Mouse (Mus musculus): ENCODE results near the gene Cend1. TPM values are rescaled to one million over a fixed set of nuclear protein-coding genes. Genes with fewer than 3 reads are reported as not detected.

Gene Cend1
- polyA plus RNA-seq, 1 experiment from 2014 or later: 8.9 TPM

DNA sequence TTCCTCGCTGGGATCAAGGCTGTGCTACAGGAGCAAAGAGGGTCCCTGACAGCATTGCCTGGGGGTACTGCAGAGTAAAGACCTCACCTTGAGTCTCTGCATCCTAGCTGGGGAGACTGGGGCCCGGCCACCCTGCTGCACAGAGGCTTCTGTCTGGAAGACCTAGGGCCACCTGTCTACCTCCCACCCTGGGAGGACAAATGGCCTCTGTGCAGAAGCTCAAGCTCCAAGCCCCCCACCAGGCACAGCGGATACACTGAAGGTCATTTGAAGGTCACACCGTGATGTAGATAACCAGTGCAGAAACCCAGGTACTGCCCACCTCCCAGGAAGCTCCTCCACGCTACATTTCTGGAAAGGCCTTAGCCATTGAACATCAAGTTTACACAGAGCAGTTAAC, 590 bp downstream of the Cend1 start:
- Histone ChIP-seq H3K27me3 (ENCODE audit: low read depth, poor library complexity, severe bottlenecking) (peaks cover 15% of the 10 kb centered on the region; the same call in 1 of the 2 replicates), H3K36me3 (peaks cover 37% of the 10 kb centered on the region), H3K4me3 (peak overlapping the region; percentile 55), H3K4me1 (peaks cover 45% of the 10 kb centered on the region), H3K9me3 (replicated peaks) (no peaks in the 10 kb centered on the region), H3K27ac (replicated peaks) (peak overlapping the region; percentile 68; the same call in 1 of the 2 replicates)
- no peak for DNase-seq (ENCODE audit: low spot score)
- 55% methylated on average over 5 of the region's 5 CpGs for WGBS

DNA sequence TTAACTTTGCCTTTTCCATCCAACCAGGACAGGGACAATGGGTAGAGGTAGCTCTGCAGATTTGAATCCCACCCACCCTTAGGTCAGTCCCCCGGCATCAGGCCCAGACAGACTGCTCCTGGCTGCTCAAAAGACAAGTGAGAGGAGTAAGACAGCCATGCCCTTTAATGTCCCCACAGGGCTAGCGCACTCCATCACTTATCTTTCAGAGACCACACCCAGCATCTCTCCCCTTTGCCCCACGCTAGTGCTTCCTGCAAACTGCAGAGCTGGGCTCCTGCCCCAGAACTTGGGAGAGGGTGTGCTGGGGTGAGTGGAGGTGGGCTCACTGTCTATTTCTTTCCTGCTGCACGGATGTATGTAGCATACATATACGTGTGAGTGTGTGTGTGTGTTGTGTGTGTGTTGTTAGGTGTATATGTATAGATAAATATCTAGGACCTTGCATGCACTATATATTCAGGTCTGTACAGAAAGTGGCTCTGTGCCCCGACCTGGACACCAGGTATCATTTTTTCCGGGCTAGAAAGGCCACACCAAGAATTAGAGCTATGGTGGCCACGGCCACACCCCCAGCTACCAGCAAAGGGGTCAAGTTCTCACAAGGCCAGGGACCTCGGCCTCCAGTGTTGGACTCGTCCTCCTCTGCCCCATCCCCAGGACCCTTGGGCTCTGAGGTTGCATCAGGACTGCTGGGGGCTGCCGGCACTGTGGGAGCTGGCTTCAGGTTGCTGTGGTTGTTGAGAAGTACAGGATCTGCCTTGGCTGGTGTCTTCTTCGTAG, 2.2 kb downstream of the Cend1 start:
- Histone ChIP-seq H3K36me3 (peaks cover 22% of the 10 kb centered on the region), H3K4me1 (peaks cover 30% of the 10 kb centered on the region), H3K4me3 (no peak overlapping the region), H3K27me3 (ENCODE audit: low read depth, poor library complexity, severe bottlenecking) (peaks cover 15% of the 10 kb centered on the region; the same call in 1 of the 2 replicates), H3K27ac (replicated peaks) (no peak overlapping the region), H3K9me3 (replicated peaks) (no peaks in the 10 kb centered on the region)
- WGBS: 85% methylated on average over 12 of the region's 12 CpGs
- DNase-seq (ENCODE audit: low spot score): no peak

DNA sequence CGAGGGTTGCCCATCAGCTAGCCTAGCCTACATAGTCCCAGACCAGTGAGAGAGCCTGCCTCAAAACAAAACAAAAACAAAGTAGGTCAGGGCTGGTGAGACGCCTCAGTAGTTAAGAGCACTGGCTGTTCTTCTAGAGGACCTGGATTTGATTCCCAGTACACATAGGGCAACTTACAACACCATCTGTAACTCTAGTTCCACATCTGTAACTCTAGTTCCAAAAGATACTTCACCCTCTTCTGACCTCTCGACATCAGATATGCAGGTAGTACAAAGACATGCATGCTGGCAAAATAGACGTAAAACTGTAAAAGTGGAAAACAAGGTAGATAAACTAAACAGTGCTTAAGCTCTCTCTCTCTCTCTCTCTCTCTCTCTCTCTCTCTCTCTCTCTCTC, 5.5 kb downstream of the Cend1 start:
- WGBS: 74% methylated on average over 4 of the region's 4 CpGs
- Histone ChIP-seq H3K27ac (replicated peaks) (no peak overlapping the region), H3K4me1 (peaks cover 6% of the 10 kb centered on the region), H3K27me3 (ENCODE audit: low read depth, poor library complexity, severe bottlenecking) (peaks cover 15% of the 10 kb centered on the region; the same call in 1 of the 2 replicates), H3K4me3 (no peak overlapping the region), H3K36me3 (no peaks in the 10 kb centered on the region), H3K9me3 (replicated peaks) (no peaks in the 10 kb centered on the region)
- DNase-seq (ENCODE audit: low spot score): no peak

DNA sequence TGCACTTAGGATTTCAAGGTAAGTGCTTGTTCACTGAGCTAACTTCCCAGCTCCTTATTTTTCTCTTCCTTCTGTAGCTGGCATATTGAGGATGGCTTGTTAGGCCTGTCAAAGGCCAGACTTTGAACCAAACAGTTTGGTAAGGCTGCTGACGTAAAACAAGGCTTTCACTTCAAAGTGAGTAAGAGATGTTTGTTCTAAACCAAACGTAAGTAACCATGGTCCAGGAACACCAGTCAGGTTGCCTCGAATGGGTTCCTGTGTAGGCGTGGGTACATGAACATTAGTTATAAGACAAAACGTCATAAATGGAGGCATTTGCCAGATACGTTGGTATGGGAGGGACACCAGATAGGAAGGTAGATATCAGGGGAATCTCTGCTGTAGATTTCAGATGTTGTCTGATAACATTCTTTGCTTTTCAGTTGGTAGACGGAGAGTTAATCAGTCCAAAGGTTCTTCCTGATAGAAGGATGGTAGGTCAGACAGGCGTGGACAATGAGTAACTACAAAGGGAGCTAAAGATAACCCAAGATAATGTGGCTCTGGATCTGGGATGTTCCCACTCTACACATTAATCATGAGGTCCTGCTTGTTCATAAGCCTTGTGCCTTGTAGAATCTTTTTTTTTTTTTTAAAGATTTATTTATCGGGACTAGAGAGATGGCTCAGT, 9.1 kb downstream of the Cend1 start:
- Histone ChIP-seq H3K4me1 (no peaks in the 10 kb centered on the region), H3K9me3 (replicated peaks) (no peaks in the 10 kb centered on the region), H3K27ac (replicated peaks) (no peak overlapping the region), H3K4me3 (no peak overlapping the region), H3K27me3 (ENCODE audit: low read depth, poor library complexity, severe bottlenecking) (no peaks in the 10 kb centered on the region), H3K36me3 (no peaks in the 10 kb centered on the region)
- WGBS: 91% methylated on average over 9 of the region's 9 CpGs
- DNase-seq (ENCODE audit: low spot score): no peak

DNA sequence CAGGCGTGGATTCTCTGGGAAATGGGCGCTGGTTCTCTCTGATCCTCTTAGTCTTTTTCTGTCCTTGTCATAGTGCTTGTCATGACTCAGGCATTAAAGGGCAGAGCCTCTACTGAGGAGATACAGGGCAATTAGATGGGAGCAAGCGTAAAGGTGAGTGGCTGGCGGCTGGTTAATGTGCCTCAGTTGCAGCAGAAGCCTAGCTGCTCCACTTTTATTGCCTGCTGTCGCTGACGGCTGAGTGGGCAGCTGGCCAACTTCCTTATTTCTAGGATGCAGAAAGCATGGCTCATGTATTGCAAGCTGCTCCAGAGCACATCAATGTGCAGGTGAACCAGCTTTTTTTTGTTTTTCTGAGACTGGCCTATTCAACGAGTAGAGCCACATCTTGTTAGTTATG, 10.3 kb downstream of the Cend1 start:
- WGBS: 79% methylated on average over 7 of the region's 7 CpGs

DNA sequence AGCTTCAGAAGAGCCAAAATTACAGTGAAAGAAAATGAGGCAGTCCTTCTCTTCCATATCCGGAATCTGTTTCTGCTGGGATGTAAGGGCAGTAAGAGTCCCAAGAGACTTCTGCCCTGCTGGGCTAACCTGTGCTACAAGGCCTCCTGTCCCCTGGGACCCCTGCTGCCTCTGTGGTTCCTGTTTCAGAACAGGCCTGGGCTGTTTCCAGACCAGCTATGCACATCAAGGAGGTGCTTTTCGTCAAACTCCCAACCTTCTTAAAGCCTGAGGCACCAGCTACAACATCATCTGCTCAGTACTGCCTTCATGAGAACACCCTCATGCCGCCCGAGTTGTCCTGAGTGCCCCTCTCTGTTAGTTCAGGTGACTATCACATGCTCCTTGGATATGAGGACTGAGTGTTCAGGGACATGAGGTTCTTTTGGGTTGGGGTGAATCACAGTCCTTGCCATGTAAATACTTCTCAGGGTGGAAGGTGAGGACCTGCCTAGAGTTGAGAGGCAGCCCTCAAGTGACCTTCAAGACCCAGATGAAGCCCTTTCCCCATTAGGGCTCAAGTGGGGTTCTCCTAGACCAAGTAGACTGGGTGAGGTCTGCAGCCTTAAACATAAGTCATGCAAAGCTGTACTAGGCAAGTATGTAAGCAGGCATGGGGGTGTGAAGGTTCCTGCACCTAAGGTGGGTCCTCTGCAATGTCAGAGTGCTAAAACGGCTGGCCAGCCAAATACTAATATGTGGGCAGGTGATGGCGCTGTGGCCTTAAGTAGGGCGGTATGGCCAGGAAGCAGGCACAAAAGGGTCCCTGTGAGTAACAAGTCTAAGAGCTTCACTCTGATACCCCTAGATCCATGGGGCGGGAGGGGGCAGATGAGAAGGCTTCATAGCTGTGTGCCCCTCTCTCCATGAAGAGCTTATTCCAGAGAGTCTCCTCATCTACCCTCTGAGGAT, 11.3 kb downstream of the Cend1 start:
- Histone ChIP-seq H3K27me3 (ENCODE audit: low read depth, poor library complexity, severe bottlenecking) (no peaks in the 10 kb centered on the region), H3K4me3 (no peak overlapping the region), H3K4me1 (peaks cover 18% of the 10 kb centered on the region), H3K9me3 (replicated peaks) (no peaks in the 10 kb centered on the region), H3K36me3 (no peaks in the 10 kb centered on the region), H3K27ac (replicated peaks) (no peak overlapping the region)
- DNase-seq (ENCODE audit: low spot score): no peak
- 71% methylated on average over 8 of the region's 8 CpGs for WGBS

More for the DNA sequence above, 10.3 kb downstream of the Cend1 start:
- no peaks in the 10 kb centered on the region for H3K36me3 ChIP-seq
- peaks cover 10% of the 10 kb centered on the region for H3K4me1 ChIP-seq
- no peak overlapping the region for H3K4me3 ChIP-seq
- H3K27ac ChIP-seq (replicated peaks): no peak overlapping the region
- H3K9me3 ChIP-seq (replicated peaks): no peaks in the 10 kb centered on the region
- DNase-seq (ENCODE audit: low spot score): no peak
- no peaks in the 10 kb centered on the region for H3K27me3 ChIP-seq (ENCODE audit: low read depth, poor library complexity, severe bottlenecking)

DNA sequence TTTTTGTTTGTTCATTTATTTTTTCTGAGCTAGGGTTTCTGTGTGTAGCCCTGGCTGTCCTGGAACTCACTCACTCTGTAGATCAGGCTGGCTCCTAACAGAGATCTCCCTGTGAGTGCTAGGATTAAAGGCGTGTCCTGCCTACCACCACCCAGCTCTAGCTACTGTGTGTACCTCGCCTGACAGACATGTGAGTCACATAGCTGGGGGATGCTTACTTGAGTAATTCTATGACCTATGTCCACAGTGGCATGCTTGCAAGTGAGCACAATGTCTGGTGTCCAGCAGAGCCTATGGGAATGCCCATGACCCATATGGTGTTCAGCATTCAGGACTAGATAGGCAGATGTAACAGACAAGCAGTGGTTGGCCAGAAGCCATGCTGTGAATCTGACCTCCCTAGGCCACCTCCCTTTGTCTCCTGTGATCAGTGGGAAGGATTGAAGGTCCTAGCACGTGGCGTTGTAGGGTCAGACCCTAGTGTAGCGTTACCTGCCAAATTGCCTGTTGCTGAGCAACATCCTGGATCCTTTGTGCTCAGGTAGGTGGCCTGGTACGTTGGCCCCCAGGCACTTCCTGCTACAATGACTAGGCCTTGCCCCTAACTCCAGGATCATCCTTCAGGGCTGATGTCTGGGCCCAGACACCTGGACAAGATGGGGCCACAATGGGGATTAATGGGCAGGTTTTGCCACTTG, 13.0 kb downstream of the Cend1 start:
- WGBS: 84% methylated on average over 6 of the region's 6 CpGs
- Histone ChIP-seq H3K9me3 (replicated peaks) (no peaks in the 10 kb centered on the region), H3K27me3 (ENCODE audit: low read depth, poor library complexity, severe bottlenecking) (no peaks in the 10 kb centered on the region), H3K4me1 (peaks cover 21% of the 10 kb centered on the region), H3K36me3 (no peaks in the 10 kb centered on the region), H3K27ac (replicated peaks) (no peak overlapping the region), H3K4me3 (no peak overlapping the region)
- DNase-seq (ENCODE audit: low spot score): no peak

DNA sequence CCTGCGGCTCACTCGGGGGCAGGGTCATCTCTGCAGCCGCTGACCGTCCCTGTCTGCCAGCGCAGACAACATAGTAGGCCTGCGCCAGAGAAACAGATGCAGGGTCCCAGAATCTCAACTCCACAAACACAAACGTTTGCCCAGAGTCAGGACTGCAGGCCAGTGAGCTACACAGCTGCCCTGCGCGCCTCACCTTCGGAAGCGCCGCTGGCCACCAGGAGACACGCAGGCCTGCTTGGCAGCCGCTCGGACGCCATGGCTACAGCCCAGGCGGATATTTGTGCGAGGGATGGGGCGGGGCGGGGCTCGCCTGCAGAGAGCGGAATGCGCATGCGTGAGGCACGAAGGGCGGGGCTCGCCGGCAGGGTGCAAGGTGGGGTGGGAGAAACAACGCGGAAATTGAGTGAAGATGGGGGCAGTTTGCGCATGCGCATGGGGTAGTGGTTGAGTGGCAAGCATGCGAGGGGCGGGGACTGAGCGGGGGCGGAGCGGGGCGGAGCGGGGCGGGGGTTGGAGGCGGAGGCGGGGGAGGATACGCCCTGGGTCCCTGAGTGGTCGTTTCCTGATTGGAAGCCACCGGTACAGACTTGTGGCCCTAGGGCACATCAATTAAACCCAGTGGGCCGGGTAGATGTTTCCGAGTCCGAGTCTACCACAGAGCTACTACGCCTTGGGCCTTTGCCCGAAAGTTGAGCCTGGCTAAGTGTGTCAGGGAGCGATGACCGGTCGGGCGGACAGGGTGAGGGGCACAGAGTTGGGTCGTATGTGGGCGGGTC, 15.3 kb downstream of the Cend1 start, which contains the start of gene Gatd1:
Gene Gatd1 (minus strand): TSS at position 328 of the 776 bp plus-strand sequence.
- Histone ChIP-seq H3K4me3 (peak within 1 kb of the TSS; percentile 81), H3K9me3 (replicated peaks) (no peaks in the 10 kb centered on the region), H3K36me3 (peaks cover 20% of the 10 kb centered on the region), H3K27me3 (ENCODE audit: low read depth, poor library complexity, severe bottlenecking) (no peaks in the 10 kb centered on the region), H3K4me1 (peaks cover 24% of the 10 kb centered on the region), H3K27ac (replicated peaks) (peak within 1 kb of the TSS; percentile 91)
- DNase-seq (ENCODE audit: low spot score): peak; percentile 100
- WGBS: under 1% methylated on average over 56 of the region's 56 CpGs

DNA sequence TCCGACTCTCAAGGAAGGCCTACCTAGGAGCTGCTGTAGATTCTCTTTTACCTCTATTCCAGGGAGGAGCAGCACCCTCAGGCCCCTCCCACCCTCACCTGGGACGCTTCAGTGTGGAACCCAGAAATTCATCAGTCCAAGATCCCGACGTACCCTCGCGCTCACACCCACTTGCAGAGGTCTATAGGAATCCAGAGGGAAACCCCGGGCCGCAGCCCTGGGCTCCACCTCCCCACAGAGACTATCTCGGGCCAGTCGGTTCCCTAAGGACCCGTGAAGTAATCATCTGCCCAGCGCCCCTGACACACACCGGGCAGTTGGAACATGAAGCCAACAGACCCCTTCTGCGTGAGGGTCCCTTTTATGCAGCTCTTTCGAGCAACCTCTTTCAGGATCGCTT, 16.0 kb downstream of the Cend1 start:
- Histone ChIP-seq H3K4me3 (peak overlapping the region; percentile 81), H3K27ac (replicated peaks) (peak overlapping the region; percentile 91), H3K4me1 (peaks cover 26% of the 10 kb centered on the region), H3K27me3 (ENCODE audit: low read depth, poor library complexity, severe bottlenecking) (no peaks in the 10 kb centered on the region), H3K36me3 (peaks cover 27% of the 10 kb centered on the region), H3K9me3 (replicated peaks) (no peaks in the 10 kb centered on the region)
- 3% methylated on average over 16 of the region's 16 CpGs for WGBS
- DNase-seq (ENCODE audit: low spot score): peak; percentile 26

DNA sequence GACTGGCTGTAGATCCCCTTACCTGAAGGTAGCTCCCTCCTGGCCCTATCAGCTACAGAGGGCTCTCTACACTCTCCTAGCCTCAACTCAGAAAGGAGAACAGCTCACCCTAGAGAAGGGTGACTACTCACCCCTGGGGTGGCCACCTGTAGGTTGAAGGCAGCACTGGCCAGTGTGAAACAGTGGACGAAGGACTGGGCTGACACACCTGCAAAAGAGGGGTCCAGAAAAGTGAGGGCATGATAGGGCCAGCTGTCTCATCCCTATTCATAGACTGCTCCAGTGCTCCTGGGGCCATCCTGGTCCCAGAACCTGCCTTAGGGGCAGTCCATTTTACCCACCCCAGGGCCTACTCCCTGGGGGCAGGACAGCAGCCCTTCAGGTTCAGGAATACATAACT, 17.6 kb downstream of the Cend1 start:
- no peak overlapping the region for H3K27ac ChIP-seq (replicated peaks)
- no peak for DNase-seq (ENCODE audit: low spot score)
- peaks cover 26% of the 10 kb centered on the region for H3K4me1 ChIP-seq
- WGBS: 90% methylated on average over 1 of the region's 1 CpGs
- no peaks in the 10 kb centered on the region for H3K27me3 ChIP-seq (ENCODE audit: low read depth, poor library complexity, severe bottlenecking)
- H3K36me3 ChIP-seq: peaks cover 38% of the 10 kb centered on the region
- no peak overlapping the region for H3K4me3 ChIP-seq
- H3K9me3 ChIP-seq (replicated peaks): no peaks in the 10 kb centered on the region

DNA sequence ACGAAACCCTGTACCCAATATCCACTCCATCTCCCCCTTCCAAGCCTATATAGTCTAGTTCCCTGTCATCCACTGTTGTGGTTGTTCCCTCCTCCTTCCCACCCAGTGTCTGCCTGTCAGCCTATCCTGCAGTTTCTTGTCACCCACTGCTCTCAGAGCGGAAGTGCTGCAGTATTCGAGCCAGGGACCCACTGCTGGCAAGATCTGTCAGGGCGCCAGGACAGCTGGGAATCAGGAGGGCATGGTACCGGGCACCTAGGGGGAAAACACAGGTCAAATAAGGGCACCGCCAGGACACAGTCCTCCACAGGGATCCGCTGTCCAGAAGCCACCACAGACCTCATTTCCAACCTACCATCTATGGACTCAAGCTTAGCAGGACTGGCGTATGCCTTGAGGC, 18.7 kb downstream of the Cend1 start:
- DNase-seq (ENCODE audit: low spot score): no peak
- peaks cover 38% of the 10 kb centered on the region for H3K36me3 ChIP-seq

More for the DNA sequence above, 18.7 kb downstream of the Cend1 start:
- peaks cover 26% of the 10 kb centered on the region for H3K4me1 ChIP-seq
- no peak overlapping the region for H3K27ac ChIP-seq (replicated peaks)
- WGBS: 93% methylated on average over 8 of the region's 8 CpGs
- no peaks in the 10 kb centered on the region for H3K9me3 ChIP-seq (replicated peaks)
- no peaks in the 10 kb centered on the region for H3K27me3 ChIP-seq (ENCODE audit: low read depth, poor library complexity, severe bottlenecking)
- H3K4me3 ChIP-seq: no peak overlapping the region
